Mouse (Mus musculus) cerebellum, adult 9-10 months (tissue): Measurements from ENCODE around the gene Chaf1a.

Experiments used
- DNase-seq: peaks from one replicate; pipeline ENCODE4 v3.0.0; 2022

The Chaf1a gene

GRCm38 (mm10) chr17:56119981-56120880 is 80.0 kb downstream of the Chaf1a start:
- no peak for DNase-seq

GRCm38 (mm10) chr17:56121826-56122225 is 81.6 kb downstream of the Chaf1a start, which contains the start of gene Lrg1:
Gene Lrg1, minus strand, starts transcription at chr17:56122001.
- DNase-seq: no peak
